ENCODE assay signal across 8 mouse cellular contexts in genomic region chr3:101078344-101078743, GRCm38 (mm10). TPM values are rescaled to one million over a fixed set of nuclear protein-coding genes. Genes with fewer than 3 reads are reported as not detected.
DNase-seq lines count a peak whose midpoint lies in the region; ATAC-seq and TF ChIP-seq lines count a peak whose summit lies in the region.

No protein-coding gene starts in this region.

- H3K4me2 ChIP-seq in hindbrain, postnatal 0 days (ENCODE audit: low read depth, low read length) = no peak overlapping the region
- no peak overlapping the region for H3K4me2 ChIP-seq in hindbrain, embryonic 13.5 days
- H3K4me2 ChIP-seq in kidney, embryonic 15.5 days = no peak overlapping the region
- no peak overlapping the region for H3K4me2 ChIP-seq in forebrain, embryonic 15.5 days (replicated peaks)

- 0 out of 2 replicates have a peak, but pooled peaks cover 6% of the 10 kb centered on the region for H3K4me1 ChIP-seq in hindbrain, postnatal 0 days (ENCODE audit: insufficient read depth, low read length)
- peaks cover 7% of the 10 kb centered on the region; the same call in 1 of the 2 replicates for H3K4me1 ChIP-seq in hindbrain, embryonic 13.5 days (replicated peaks)
- peaks cover 14% of the 10 kb centered on the region for H3K4me1 ChIP-seq in kidney, embryonic 15.5 days
- peaks cover 7% of the 10 kb centered on the region for H3K4me1 ChIP-seq in forebrain, embryonic 15.5 days

- 58% methylated on average over 1 of the region's 1 CpGs for WGBS in hindbrain, postnatal 0 days
- WGBS in hindbrain, embryonic 13.5 days = 80% methylated on average over 1 of the region's 1 CpGs
- WGBS in kidney, embryonic 15.5 days = 45% methylated on average over 1 of the region's 1 CpGs
- WGBS in forebrain, embryonic 15.5 days = 97% methylated on average over 1 of the region's 1 CpGs

- no peaks in the 10 kb centered on the region; the same call in 1 of the 2 replicates for H3K36me3 ChIP-seq in hindbrain, postnatal 0 days (ENCODE audit: insufficient read depth, low read length)
- peaks cover 11% of the 10 kb centered on the region; the same call in 1 of the 2 replicates for H3K36me3 ChIP-seq in hindbrain, embryonic 13.5 days
- H3K36me3 ChIP-seq in kidney, embryonic 15.5 days = peaks cover 10% of the 10 kb centered on the region; the same call in 1 of the 2 replicates
- 0 out of 2 replicates have a peak, but pooled peaks cover 4% of the 10 kb centered on the region for H3K36me3 ChIP-seq in forebrain, embryonic 15.5 days

- no peak overlapping the region for H3K4me3 ChIP-seq in hindbrain, postnatal 0 days (ENCODE audit: low read length)
- no peak overlapping the region for H3K4me3 ChIP-seq in hindbrain, embryonic 13.5 days
- H3K4me3 ChIP-seq in kidney, embryonic 15.5 days (replicated peaks) = no peak overlapping the region
- H3K4me3 ChIP-seq in forebrain, embryonic 15.5 days = no peak overlapping the region

- no peak overlapping the region for H3K9ac ChIP-seq in hindbrain, postnatal 0 days (replicated peaks; ENCODE audit: low read length)
- H3K9ac ChIP-seq in hindbrain, embryonic 13.5 days = no peak overlapping the region
- H3K9ac ChIP-seq in kidney, embryonic 15.5 days = no peak overlapping the region
- H3K9ac ChIP-seq in forebrain, embryonic 15.5 days (replicated peaks) = no peak overlapping the region

- DNase-seq in hindbrain, postnatal 0 days (ENCODE audit: low spot score) = peak; percentile 53
- DNase-seq in MN1 (ENCODE audit: low spot score) = peak; percentile 41
- peak; percentile 28 to 66 for DNase-seq in cerebellum, postnatal 25 days
- no peak for DNase-seq in right cerebral cortex, postnatal 36 days (ENCODE audit: low spot score in 2 of 2)

- ATAC-seq in hindbrain, postnatal 0 days = 0 out of 2 replicates have a peak, but pooled peaks have one; percentile 47
- no peak for ATAC-seq in hindbrain, embryonic 13.5 days (ENCODE audit: low FRiP score)
- ATAC-seq in kidney, embryonic 15.5 days (replicated peaks; ENCODE audit: low FRiP score) = peak; percentile 36; the same call in 1 of the 2 replicates
- ATAC-seq in frontal cortex, adult (ENCODE audit: low TSS enrichment) = no peak
- no peak for ATAC-seq in forebrain, embryonic 15.5 days (replicated peaks)

- no peaks in the 10 kb centered on the region for H3K9me3 ChIP-seq in hindbrain, postnatal 0 days (ENCODE audit: low read length)
- no peaks in the 10 kb centered on the region for H3K9me3 ChIP-seq in hindbrain, embryonic 13.5 days
- H3K9me3 ChIP-seq in kidney, embryonic 15.5 days (replicated peaks) = no peaks in the 10 kb centered on the region
- no peaks in the 10 kb centered on the region for H3K9me3 ChIP-seq in forebrain, embryonic 15.5 days

- H3K27ac ChIP-seq in hindbrain, postnatal 0 days = no peak overlapping the region
- no peak overlapping the region for H3K27ac ChIP-seq in hindbrain, embryonic 13.5 days
- no peak overlapping the region for H3K27ac ChIP-seq in kidney, embryonic 15.5 days
- no peak overlapping the region for H3K27ac ChIP-seq in forebrain, embryonic 15.5 days (replicated peaks)

- no peak for TF ChIP-seq CTCF in hindbrain, postnatal 0 days (IDR thresholded peaks at IDR 0.05; ENCODE audit: low read depth)

- no peaks in the 10 kb centered on the region for H3K27me3 ChIP-seq in hindbrain, postnatal 0 days (ENCODE audit: insufficient read depth, low read length)
- no peaks in the 10 kb centered on the region for H3K27me3 ChIP-seq in hindbrain, embryonic 13.5 days
- H3K27me3 ChIP-seq in kidney, embryonic 15.5 days = no peaks in the 10 kb centered on the region
- H3K27me3 ChIP-seq in forebrain, embryonic 15.5 days = no peaks in the 10 kb centered on the region

RNA-seq across cellular contexts. Expression of gene Ptgfrn, which starts 31.7 kb away (rescaled TPM):
- 51.0 and 52.5 TPM in 2 replicates for total RNA-seq in hindbrain, postnatal 0 days (2014; rRNA removed)
- polyA plus RNA-seq in hindbrain, postnatal 0 days (2015; fragmentation: Nextera tagmentation; extraction: Ambion mirVana) = 3.9 and 4.1 TPM in 2 replicates
- polyA plus RNA-seq in hindbrain, embryonic 13.5 days (2015; fragmentation: Nextera tagmentation; extraction: Ambion mirVana) = 2.1 and 2.4 TPM in 2 replicates
- 2.8 and 2.9 TPM in 2 replicates for polyA plus RNA-seq in kidney, embryonic 15.5 days (2015; fragmentation: Nextera tagmentation; extraction: Ambion mirVana)
- polyA plus RNA-seq in forebrain, embryonic 15.5 days (2015; fragmentation: Nextera tagmentation; extraction: Ambion mirVana) = 3.4 and 3.8 TPM in 2 replicates

RNA-seq across cellular contexts. Expression of gene Cd101, which starts 49.0 kb away (rescaled TPM):
- 0.36 and 0.68 TPM in 2 replicates for total RNA-seq in hindbrain, postnatal 0 days (2014; rRNA removed)
- 0.13 TPM in 1 of 2 replicates, not detected in the other for polyA plus RNA-seq in hindbrain, postnatal 0 days (2015; fragmentation: Nextera tagmentation; extraction: Ambion mirVana)
- 0.12 TPM in 1 of 2 replicates, not detected in the other for polyA plus RNA-seq in hindbrain, embryonic 13.5 days (2015; fragmentation: Nextera tagmentation; extraction: Ambion mirVana)
- 0.04 TPM in 1 of 2 replicates, not detected in the other for polyA plus RNA-seq in kidney, embryonic 15.5 days (2015; fragmentation: Nextera tagmentation; extraction: Ambion mirVana)
- polyA plus RNA-seq in forebrain, embryonic 15.5 days (2015; fragmentation: Nextera tagmentation; extraction: Ambion mirVana) = 0.05 and 0.10 TPM in 2 replicates

Comparison
In these comparisons a context has a peak if more than half of its experiments do, and no peak if none do; other contexts are left out.
1. ATAC-seq: peak in hindbrain, postnatal 0 days (single experiment) and kidney, embryonic 15.5 days (single experiment); none in hindbrain, embryonic 13.5 days (single experiment), frontal cortex, adult (single experiment) and forebrain, embryonic 15.5 days (single experiment).
2. DNase-seq: peak in hindbrain, postnatal 0 days (single experiment), MN1 (single experiment) and cerebellum, postnatal 25 days (2 of 2); none in right cerebral cortex, postnatal 36 days (0 of 2).